Mouse (Mus musculus): ENCODE measurements at regions not wholly inside any gene's neighbourhood (a gene's known extent, or its start where the extent isn't known, plus 50 kb on each side); places are given as distances from the start of the nearest gene placed in this dataset.

DNA sequence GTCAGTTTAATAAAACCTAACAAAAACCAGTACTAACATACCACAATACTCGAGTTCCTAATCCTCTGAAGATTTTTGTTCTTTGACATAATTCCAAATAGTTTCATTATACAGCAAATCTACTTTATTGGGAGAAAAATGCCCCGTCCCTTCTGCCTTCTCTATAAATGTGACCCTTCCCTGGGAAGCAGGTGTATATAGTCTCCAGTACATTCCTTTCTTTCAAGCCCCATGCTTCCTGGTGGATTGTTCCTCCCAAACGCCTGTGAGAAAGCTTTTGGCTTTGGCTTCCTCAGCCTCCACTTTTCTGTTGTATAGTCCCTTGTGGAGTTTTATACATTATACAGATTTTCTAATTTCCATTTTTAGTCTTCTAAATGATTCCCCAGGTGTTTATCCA, 1001.8 kb upstream of the Tenm3 start:
- TF ChIP-seq EP300 (IDR thresholded peaks at IDR 0.05; ENCODE audit: low read depth) (no peak), CTCF (IDR thresholded peaks at IDR 0.05; ENCODE audit: low read depth) (no peak)

Measured in liver, embryonic 14.5 days (tissue).